In the genomic region with DNA sequence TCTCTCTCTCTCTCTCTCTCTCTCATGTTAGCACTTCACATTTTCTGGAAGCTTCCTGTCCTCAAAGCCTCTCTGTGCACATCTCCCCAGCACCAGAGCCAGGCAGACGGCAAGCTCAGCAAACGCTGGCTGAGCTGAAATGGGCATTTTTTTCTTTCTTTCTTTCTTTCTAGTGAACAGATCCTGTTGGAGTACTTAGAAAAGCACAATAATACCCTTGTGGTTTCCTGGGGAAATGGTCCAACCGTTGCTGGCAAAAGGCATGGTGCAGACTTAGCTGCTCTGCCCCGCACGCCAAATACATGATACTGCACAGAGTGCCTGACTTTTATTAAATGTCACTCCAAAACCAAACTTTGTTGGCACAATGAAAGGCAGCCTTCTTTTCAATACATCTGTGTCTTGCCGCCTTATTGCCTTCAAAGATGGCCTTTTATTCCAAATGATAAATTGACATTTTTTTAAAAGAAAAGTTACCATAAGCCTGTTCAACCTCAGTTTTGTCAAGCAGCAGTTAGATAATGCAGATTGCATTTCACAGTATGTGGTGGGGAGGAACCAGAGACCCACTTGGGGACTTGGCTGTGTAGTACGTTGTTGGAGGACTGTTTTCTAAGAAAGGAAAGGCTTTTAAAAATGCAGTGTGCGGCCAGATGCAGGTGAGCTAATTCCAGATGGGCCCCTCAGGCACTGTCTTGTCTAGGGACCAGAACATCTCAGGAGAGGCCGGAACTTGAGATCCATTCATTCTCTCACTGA, we compare ENCODE assay signal across 9 mouse cellular contexts. TPM values are rescaled to one million over a fixed set of nuclear protein-coding genes. Genes with fewer than 3 reads are reported as not detected.
DNase-seq lines count a peak whose midpoint lies in the region; ATAC-seq and TF ChIP-seq lines count a peak whose summit lies in the region.
"Had no signal": no experiment of that assay in that cellular context is flagged by ENCODE, and none has a peak within 500 bp of the region (broad histone marks: within the 10 kb centered on the region; RNA-seq: fewer than 3 reads in every experiment).

No protein-coding gene starts in this region.

- DNase-seq in frontal cortex, postnatal 14 days (ENCODE audit: low spot score in 2 of 2) = no peak
- peak; percentile 4 for DNase-seq in T-cell, adult 2 months (ENCODE audit: low spot score)
- DNase-seq in forebrain, postnatal 0 days = peak; percentile 75
- DNase-seq in layer of hippocampus, postnatal 10 days (ENCODE audit: low spot score in 2 of 2) = peak; percentile 63 to 68
- peak; percentile 44 for DNase-seq in thymus, postnatal 14 days
- no peak for DNase-seq in kidney, postnatal 4 days
- DNase-seq in MN1 (ENCODE audit: low spot score) = no peak

- no peak overlapping the region for H3K4me3 ChIP-seq in forebrain, postnatal 0 days (ENCODE audit: low read depth, low read length)
- H3K4me3 ChIP-seq: liver, embryonic 15.5 days had no signal

- H3K36me3 ChIP-seq in forebrain, postnatal 0 days (ENCODE audit: insufficient read depth) = no peaks in the 10 kb centered on the region
- H3K36me3 ChIP-seq: liver, embryonic 15.5 days had no signal

- H3K9me3 ChIP-seq in forebrain, postnatal 0 days (ENCODE audit: low read length) = no peaks in the 10 kb centered on the region
- H3K9me3 ChIP-seq: liver, embryonic 15.5 days had no signal

- WGBS in forebrain, postnatal 0 days = 26% methylated on average over 9 of the region's 9 CpGs

- peaks cover 24% of the 10 kb centered on the region for H3K4me1 ChIP-seq in forebrain, postnatal 0 days (ENCODE audit: insufficient read depth)
- H3K4me1 ChIP-seq: liver, embryonic 15.5 days had no signal

- peak; percentile 58 for ATAC-seq in frontal cortex, adult (ENCODE audit: low TSS enrichment)
- ATAC-seq in forebrain, postnatal 0 days = peak; percentile 83

- no peak overlapping the region for H3K4me2 ChIP-seq in forebrain, postnatal 0 days (ENCODE audit: low read depth)
- H3K4me2 ChIP-seq: liver, embryonic 15.5 days had no signal

- peak overlapping the region; percentile 66 for H3K27ac ChIP-seq in forebrain, postnatal 0 days (ENCODE audit: low read depth, low read length)
- H3K27ac ChIP-seq: liver, embryonic 15.5 days had no signal

- TF ChIP-seq CTCF in forebrain, postnatal 0 days (IDR thresholded peaks at IDR 0.05; ENCODE audit: low read depth) = peak; percentile 42

- no peaks in the 10 kb centered on the region for H3K27me3 ChIP-seq in forebrain, postnatal 0 days (ENCODE audit: insufficient read depth, low read length)
- H3K27me3 ChIP-seq: liver, embryonic 15.5 days had no signal

- H3K9ac ChIP-seq in forebrain, postnatal 0 days = no peak overlapping the region
- H3K9ac ChIP-seq: liver, embryonic 15.5 days had no signal

RNA-seq across cellular contexts. Expression of a gene that starts 46.9 kb away (rescaled TPM):
- total RNA-seq in forebrain, postnatal 0 days (2014; rRNA removed) = not detected in 2 replicates
- not detected in 2 replicates for polyA plus RNA-seq in forebrain, postnatal 0 days (2015; fragmentation: Nextera tagmentation; extraction: Ambion mirVana)
- total RNA-seq in layer of hippocampus, postnatal 10 days (2021) = not detected
- polyA plus RNA-seq: liver, embryonic 15.5 days had no signal

Comparison
In these comparisons a context has a peak if more than half of its experiments do, and no peak if none do; other contexts are left out.
1. DNase-seq: peak in T-cell, adult 2 months (single experiment), forebrain, postnatal 0 days (single experiment), layer of hippocampus, postnatal 10 days (2 of 2) and thymus, postnatal 14 days (single experiment); none in frontal cortex, postnatal 14 days (0 of 2), kidney, postnatal 4 days (0 of 2) and MN1 (single experiment).